Mouse (Mus musculus) brain, embryonic 14.5 days (tissue): ENCODE measurements around the gene Pla2g6.

Experiments used
- CTCF ChIP-seq: fragments of 200-500 bp; IDR thresholded peaks from 2 replicates; pipeline ENCODE4 v1.5.1; 2012; ENCODE audit warnings: inconsistent platforms, mild to moderate bottlenecking, moderate library complexity, borderline replicate concordance; ENCODE audit not compliant: insufficient read depth, insufficient read length; ENCODE audit errors: extremely low read depth
- POLR2A ChIP-seq: fragments of 200-500 bp; IDR thresholded peaks from 2 replicates; pipeline ENCODE4 v1.6.1; 2012; ENCODE audit warnings: mild to moderate bottlenecking, inconsistent platforms, borderline replicate concordance; ENCODE audit not compliant: poor library complexity, insufficient read depth, insufficient read length, severe bottlenecking; ENCODE audit errors: extremely low read depth

- TF ChIP-seq POLR2A (no peak), CTCF (no peak)
Measured at GRCm38 (mm10) chr15:79270317-79271123, 57.7 kb downstream of the Pla2g6 start.
